12 mouse cellular contexts compared by ENCODE assay signal in genomic region chr19:5486286-5486685, GRCm38 (mm10). TPM values are rescaled to one million over a fixed set of nuclear protein-coding genes. Genes with fewer than 3 reads are reported as not detected.
DNase-seq lines count a peak whose midpoint lies in the region; ATAC-seq and TF ChIP-seq lines count a peak whose summit lies in the region.
"Had no signal": no experiment of that assay in that cellular context is flagged by ENCODE, and none has a peak within 500 bp of the region (broad histone marks: within the 10 kb centered on the region; RNA-seq: fewer than 3 reads in every experiment).

No protein-coding gene starts in this region.

- no peak overlapping the region for H3K9ac ChIP-seq in midbrain, embryonic 16.5 days (ENCODE audit: low read depth, low read length)
- H3K9ac ChIP-seq in embryonic facial prominence, embryonic 12.5 days = no peak overlapping the region
- H3K9ac ChIP-seq: forebrain, embryonic 13.5 days; midbrain, embryonic 15.5 days had no signal

- no peak overlapping the region for H3K4me2 ChIP-seq in midbrain, embryonic 16.5 days (ENCODE audit: low read length)
- 0 out of 2 replicates have a peak overlapping the region, but pooled peaks have one; percentile 81 for H3K4me2 ChIP-seq in embryonic facial prominence, embryonic 12.5 days (replicated peaks)

- 92% methylated on average over 8 of the region's 8 CpGs for WGBS in midbrain, embryonic 10.5 days
- 89% methylated on average over 8 of the region's 8 CpGs for WGBS in midbrain, embryonic 16.5 days
- 80% methylated on average over 8 of the region's 8 CpGs for WGBS in embryonic facial prominence, embryonic 12.5 days

- peaks cover 34% of the 10 kb centered on the region for H3K4me1 ChIP-seq in midbrain, embryonic 10.5 days
- peaks cover 23% of the 10 kb centered on the region for H3K4me1 ChIP-seq in midbrain, embryonic 16.5 days (ENCODE audit: control insufficient read depth, insufficient read depth, low read length)
- peaks cover 14% of the 10 kb centered on the region for H3K4me1 ChIP-seq in embryonic facial prominence, embryonic 12.5 days

- H3K36me3 ChIP-seq in midbrain, embryonic 10.5 days = peaks cover 54% of the 10 kb centered on the region
- peaks cover 22% of the 10 kb centered on the region for H3K36me3 ChIP-seq in midbrain, embryonic 16.5 days (ENCODE audit: control insufficient read depth, insufficient read depth, low read length)
- H3K36me3 ChIP-seq in embryonic facial prominence, embryonic 12.5 days = peaks cover 50% of the 10 kb centered on the region

- no peak for ATAC-seq in midbrain, embryonic 16.5 days
- no peak for ATAC-seq in embryonic facial prominence, embryonic 12.5 days (ENCODE audit: insufficient number of reproducible peaks, insufficient read depth, low FRiP score, low TSS enrichment)
- ATAC-seq: forebrain, embryonic 13.5 days; midbrain, embryonic 15.5 days had no signal

- H3K4me3 ChIP-seq in gastrocnemius, adult 2 months = no peak overlapping the region
- H3K4me3 ChIP-seq in midbrain, embryonic 10.5 days = peak overlapping the region; percentile 86; the same call in 1 of the 2 replicates
- H3K4me3 ChIP-seq in midbrain, embryonic 16.5 days (ENCODE audit: low read depth, low read length) = no peak overlapping the region
- no peak overlapping the region for H3K4me3 ChIP-seq in embryonic facial prominence, embryonic 12.5 days
- H3K4me3 ChIP-seq: forebrain, embryonic 13.5 days had no signal

- H3K27ac ChIP-seq in gastrocnemius, adult 2 months = no peak overlapping the region
- no peak overlapping the region for H3K27ac ChIP-seq in midbrain, embryonic 10.5 days (replicated peaks)
- no peak overlapping the region for H3K27ac ChIP-seq in midbrain, embryonic 16.5 days (ENCODE audit: low read length)
- H3K27ac ChIP-seq in embryonic facial prominence, embryonic 12.5 days = no peak overlapping the region
- H3K27ac ChIP-seq: forebrain, embryonic 13.5 days had no signal

- intact Hi-C loops in gastrocnemius, adult 2 months (cut with DNase I) = loop anchor here (2.0 to 5.0 kb wide), 2 partner anchors 23 to 79 kb away; no protein-coding TSS in a partner anchor

- no peak for TF ChIP-seq CTCF in gastrocnemius, adult 2 months (IDR thresholded peaks at IDR 0.05)

- DNase-seq in gastrocnemius, postnatal 25 days = peak; percentile 24
- no peak for DNase-seq in gastrocnemius, adult 2 months
- DNase-seq in midbrain, embryonic 10.5 days (ENCODE audit: low spot score) = no peak
- DNase-seq in lung, postnatal 14 days = peak; percentile 56
- DNase-seq in ovary, postnatal 10 days (ENCODE audit: low spot score) = no peak
- DNase-seq in adrenal gland, postnatal 36 days = no peak
- DNase-seq: adrenal gland, adult 2 months had no signal

- no peaks in the 10 kb centered on the region for H3K9me3 ChIP-seq in midbrain, embryonic 10.5 days (replicated peaks)
- no peaks in the 10 kb centered on the region for H3K9me3 ChIP-seq in midbrain, embryonic 16.5 days (replicated peaks; ENCODE audit: control insufficient read depth, low read length, poor library complexity, severe bottlenecking)
- H3K9me3 ChIP-seq in embryonic facial prominence, embryonic 12.5 days = no peaks in the 10 kb centered on the region
- H3K9me3 ChIP-seq: forebrain, embryonic 13.5 days; midbrain, embryonic 15.5 days had no signal

- no peaks in the 10 kb centered on the region for H3K27me3 ChIP-seq in midbrain, embryonic 10.5 days (ENCODE audit: low read depth, poor library complexity, severe bottlenecking)
- no peaks in the 10 kb centered on the region for H3K27me3 ChIP-seq in midbrain, embryonic 16.5 days (ENCODE audit: control insufficient read depth, insufficient read depth, low read depth, low read length)
- H3K27me3 ChIP-seq in embryonic facial prominence, embryonic 12.5 days = no peaks in the 10 kb centered on the region
- H3K27me3 ChIP-seq: forebrain, embryonic 13.5 days; midbrain, embryonic 15.5 days had no signal

RNA-seq across cellular contexts. Expression of gene Mus81, which starts 1.9 kb away (rescaled TPM):
- 10 to 100 TPM; 20.3 to 21.6 TPM for total RNA-seq in gastrocnemius, postnatal 25 days (2021)
- 10 to 100 TPM; 20.1 to 23.3 TPM for total RNA-seq in gastrocnemius, adult 2 months (2021)
- polyA plus RNA-seq in midbrain, embryonic 10.5 days (2016; fragmentation: Nextera tagmentation; extraction: Ambion mirVana) = 41.3 and 47.0 TPM in 2 replicates
- polyA plus RNA-seq in midbrain, embryonic 16.5 days (2015; fragmentation: Nextera tagmentation; extraction: Ambion mirVana) = 51.1 and 53.6 TPM in 2 replicates
- polyA plus RNA-seq in embryonic facial prominence, embryonic 12.5 days (2016; fragmentation: Nextera tagmentation; extraction: Ambion mirVana) = 44.1 and 46.6 TPM in 2 replicates
- 10 to 100 TPM; 23.1 to 30.7 TPM for total RNA-seq in adrenal gland, postnatal 36 days (2021)

RNA-seq across cellular contexts. Expression of gene Cfl1, which starts 4.0 kb away (rescaled TPM):
- total RNA-seq in gastrocnemius, postnatal 25 days (2021) = 100 to 1,000 TPM in 1 of 2 experiments, 10 to 100 TPM in 1; 83.6 to 106 TPM
- 10 to 100 TPM; 52.8 to 72.0 TPM for total RNA-seq in gastrocnemius, adult 2 months (2021)
- polyA plus RNA-seq in midbrain, embryonic 10.5 days (2016; fragmentation: Nextera tagmentation; extraction: Ambion mirVana) = 3,131 and 3,331 TPM in 2 replicates
- 3,571 and 3,575 TPM in 2 replicates for polyA plus RNA-seq in midbrain, embryonic 16.5 days (2015; fragmentation: Nextera tagmentation; extraction: Ambion mirVana)
- polyA plus RNA-seq in embryonic facial prominence, embryonic 12.5 days (2016; fragmentation: Nextera tagmentation; extraction: Ambion mirVana) = 2,582 and 2,586 TPM in 2 replicates
- 100 to 1,000 TPM; 659 to 740 TPM for total RNA-seq in adrenal gland, postnatal 36 days (2021)

RNA-seq across cellular contexts. Expression of gene Efemp2, which starts 12.5 kb away (rescaled TPM):
- 10 to 100 TPM in 1 of 2 experiments, 1 to 10 TPM in 1; 7.8 to 12.2 TPM for total RNA-seq in gastrocnemius, postnatal 25 days (2021)
- total RNA-seq in gastrocnemius, adult 2 months (2021) = 1 to 10 TPM; 3.4 to 6.6 TPM
- polyA plus RNA-seq in midbrain, embryonic 10.5 days (2016; fragmentation: Nextera tagmentation; extraction: Ambion mirVana) = 67.6 and 69.1 TPM in 2 replicates
- 34.1 and 35.3 TPM in 2 replicates for polyA plus RNA-seq in midbrain, embryonic 16.5 days (2015; fragmentation: Nextera tagmentation; extraction: Ambion mirVana)
- 145 TPM in 2 replicates for polyA plus RNA-seq in embryonic facial prominence, embryonic 12.5 days (2016; fragmentation: Nextera tagmentation; extraction: Ambion mirVana)
- 10 to 100 TPM; 50.2 to 87.9 TPM for total RNA-seq in adrenal gland, postnatal 36 days (2021)

RNA-seq across cellular contexts. Expression of gene 1700020D05Rik, which starts 17.3 kb away (rescaled TPM):
- total RNA-seq in gastrocnemius, postnatal 25 days (2021) = under 1 TPM; 0.64 to 0.88 TPM
- 1 to 10 TPM in 1 of 2 experiments, under 1 TPM in 1; 0.92 to 1.6 TPM for total RNA-seq in gastrocnemius, adult 2 months (2021)
- polyA plus RNA-seq in midbrain, embryonic 10.5 days (2016; fragmentation: Nextera tagmentation; extraction: Ambion mirVana) = not detected in 2 replicates
- not detected in 2 replicates for polyA plus RNA-seq in midbrain, embryonic 16.5 days (2015; fragmentation: Nextera tagmentation; extraction: Ambion mirVana)
- 0.15 TPM in 1 of 2 replicates, not detected in the other for polyA plus RNA-seq in embryonic facial prominence, embryonic 12.5 days (2016; fragmentation: Nextera tagmentation; extraction: Ambion mirVana)
- 1 to 10 TPM; 1.0 to 1.5 TPM for total RNA-seq in adrenal gland, postnatal 36 days (2021)
- total RNA-seq: common myeloid progenitor, adult 5-6 weeks had no signal
- polyA plus RNA-seq: midbrain, embryonic 15.5 days had no signal

RNA-seq across cellular contexts. Expression of gene Ctsw, which starts 18.0 kb away (rescaled TPM):
- total RNA-seq in gastrocnemius, postnatal 25 days (2021) = not detected
- total RNA-seq in gastrocnemius, adult 2 months (2021) = not detected
- polyA plus RNA-seq in midbrain, embryonic 10.5 days (2016; fragmentation: Nextera tagmentation; extraction: Ambion mirVana) = 1.7 and 2.7 TPM in 2 replicates
- 5.0 and 5.2 TPM in 2 replicates for polyA plus RNA-seq in midbrain, embryonic 16.5 days (2015; fragmentation: Nextera tagmentation; extraction: Ambion mirVana)
- 1.9 and 2.1 TPM in 2 replicates for polyA plus RNA-seq in embryonic facial prominence, embryonic 12.5 days (2016; fragmentation: Nextera tagmentation; extraction: Ambion mirVana)
- total RNA-seq in adrenal gland, postnatal 36 days (2021) = under 1 TPM in 1 of 2 experiments, not detected in 1; 0.26 TPM

Comparison
In these comparisons a context has a peak if more than half of its experiments do, and no peak if none do; other contexts are left out.
1. DNase-seq: peak in gastrocnemius, postnatal 25 days (single experiment) and lung, postnatal 14 days (single experiment); none in gastrocnemius, adult 2 months (single experiment), midbrain, embryonic 10.5 days (single experiment), ovary, postnatal 10 days (single experiment) and adrenal gland, postnatal 36 days (0 of 2).
2. RNA of gene Cfl1, which starts 4.0 kb away (total RNA-seq): 659 to 740 TPM in adrenal gland, postnatal 36 days; 83.6 to 106 TPM in gastrocnemius, postnatal 25 days and 52.8 to 72.0 TPM in gastrocnemius, adult 2 months; every median in the first group is over 4 times any median in the second.